Mouse (Mus musculus): ENCODE measurements around the gene Dcakd.
"Not testable (repeated sequence)": the region's sequence is repeated elsewhere in the genome, so short reads cannot be mapped to it uniquely, and the experiment has no call there.

Gene Dcakd

DNA sequence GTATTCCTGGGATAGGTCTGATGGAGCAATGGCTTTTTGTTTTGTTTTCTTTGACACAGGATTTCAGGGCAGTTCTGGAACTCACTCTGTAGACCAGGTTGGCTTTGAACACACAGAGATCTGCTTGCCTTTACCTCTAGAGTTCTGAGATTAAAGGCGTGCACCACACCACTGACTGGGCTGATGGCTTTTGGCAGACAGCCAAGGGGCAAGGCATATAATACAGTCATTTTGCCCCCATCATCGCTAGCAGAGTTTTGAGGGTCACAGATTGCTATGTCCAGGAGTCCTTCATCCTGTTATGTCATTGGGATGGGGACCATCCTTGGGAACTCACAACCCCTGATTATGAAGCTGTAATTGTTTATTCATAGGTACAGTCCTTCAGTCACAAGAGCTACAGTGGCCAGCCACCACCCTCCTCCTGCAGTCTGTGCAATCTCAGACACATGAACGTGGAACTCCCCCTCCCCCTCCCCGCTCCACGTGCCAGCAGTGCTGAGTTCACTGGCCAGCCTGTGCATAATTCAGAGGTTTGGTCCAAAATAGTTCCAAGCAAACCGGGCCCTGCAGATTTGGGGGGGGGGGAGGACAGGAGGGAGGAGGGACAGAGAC lies 50.0 kb downstream of the Dcakd start:
- DNase-seq (ENCODE audit: low spot score): no peak

DNA sequence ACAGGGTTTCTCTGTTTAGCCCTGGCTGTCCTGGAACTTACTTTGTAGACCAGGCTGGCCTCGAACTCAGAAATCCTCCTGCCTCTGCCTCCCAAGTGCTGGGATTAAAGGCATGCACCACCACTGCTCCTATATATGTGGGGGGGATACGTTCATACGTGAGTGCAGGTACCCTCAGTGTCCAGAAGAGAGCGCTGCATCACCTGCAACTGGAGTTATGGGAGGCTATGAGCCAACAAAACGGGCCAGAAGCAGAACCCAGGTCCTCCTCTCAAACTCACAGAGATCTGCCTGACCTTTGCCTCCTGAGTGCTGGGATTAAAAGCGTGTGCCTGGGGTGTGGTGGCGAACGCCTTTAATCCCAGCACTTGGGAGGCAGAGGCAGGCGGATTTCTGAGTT lies 52.2 kb downstream of the Dcakd start:
- not testable (repeated sequence) for DNase-seq (ENCODE audit: low spot score)

DNA sequence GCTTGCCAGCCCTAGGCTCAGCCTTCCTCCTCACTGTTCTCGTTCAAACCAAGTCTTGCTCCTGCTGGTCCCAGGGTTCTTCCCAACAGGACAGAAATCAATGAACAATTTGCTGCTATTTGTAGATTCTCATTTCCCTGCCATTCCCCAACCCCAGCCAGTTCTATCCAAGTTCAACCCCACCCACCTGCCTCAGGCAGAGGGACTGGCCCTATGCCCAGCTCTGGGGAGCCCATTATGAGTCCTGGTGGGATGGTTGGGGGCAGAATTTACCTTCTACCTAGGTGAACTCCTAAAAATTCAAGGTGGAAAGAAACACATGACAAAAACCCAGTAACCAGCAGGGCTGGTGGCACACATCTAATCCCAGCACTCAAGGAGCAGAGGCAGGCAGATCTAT lies 55.8 kb downstream of the Dcakd start:
- DNase-seq (ENCODE audit: low spot score): no peak

DNA sequence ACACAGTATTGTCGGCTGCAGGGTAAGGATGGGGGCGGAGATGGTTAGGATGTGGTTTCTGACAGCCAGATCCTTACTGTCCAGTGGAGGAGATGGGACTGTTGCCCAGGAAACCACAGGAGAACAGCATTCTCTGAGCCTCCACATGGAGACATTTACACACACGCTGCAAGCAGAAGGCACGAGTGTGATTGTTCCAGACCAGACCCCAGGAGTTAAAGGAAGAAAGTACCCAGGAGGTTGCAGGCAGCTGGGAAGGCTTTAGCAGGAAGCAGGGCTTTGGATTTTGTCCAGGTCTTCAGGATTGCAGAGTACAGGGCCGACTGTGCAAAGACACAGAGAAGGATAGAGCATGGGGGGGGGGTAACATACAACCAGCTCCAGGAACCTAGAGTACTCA lies 56.5 kb downstream of the Dcakd start:
- no peak for DNase-seq (ENCODE audit: low spot score)

DNA sequence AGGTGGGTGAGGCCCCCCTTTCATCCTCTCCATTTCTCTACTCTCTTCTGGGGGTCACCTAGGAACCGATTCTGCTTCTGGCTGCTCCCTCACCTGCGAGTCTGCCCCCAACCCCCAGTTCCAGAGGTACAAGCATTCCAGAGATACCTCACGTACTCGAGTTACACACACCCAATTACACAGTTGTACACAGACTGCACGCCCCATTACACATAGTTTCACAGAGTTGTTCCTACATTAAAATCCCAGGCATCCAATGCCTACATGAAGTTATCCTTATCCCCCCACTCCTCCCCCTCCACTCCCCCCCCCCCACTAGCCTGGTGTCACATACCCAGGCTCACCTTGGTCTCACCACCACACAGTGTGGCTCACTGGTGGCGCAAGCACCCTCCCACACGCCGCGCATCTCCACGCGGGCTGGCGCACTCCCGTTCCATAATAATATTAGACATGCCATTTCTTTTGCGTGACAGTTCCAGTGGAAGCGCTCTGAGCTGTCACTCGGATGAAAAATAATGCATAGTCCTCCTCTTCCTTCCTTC lies 63.5 kb downstream of the Dcakd start:
- no peak for DNase-seq (ENCODE audit: low spot score)

DNA sequence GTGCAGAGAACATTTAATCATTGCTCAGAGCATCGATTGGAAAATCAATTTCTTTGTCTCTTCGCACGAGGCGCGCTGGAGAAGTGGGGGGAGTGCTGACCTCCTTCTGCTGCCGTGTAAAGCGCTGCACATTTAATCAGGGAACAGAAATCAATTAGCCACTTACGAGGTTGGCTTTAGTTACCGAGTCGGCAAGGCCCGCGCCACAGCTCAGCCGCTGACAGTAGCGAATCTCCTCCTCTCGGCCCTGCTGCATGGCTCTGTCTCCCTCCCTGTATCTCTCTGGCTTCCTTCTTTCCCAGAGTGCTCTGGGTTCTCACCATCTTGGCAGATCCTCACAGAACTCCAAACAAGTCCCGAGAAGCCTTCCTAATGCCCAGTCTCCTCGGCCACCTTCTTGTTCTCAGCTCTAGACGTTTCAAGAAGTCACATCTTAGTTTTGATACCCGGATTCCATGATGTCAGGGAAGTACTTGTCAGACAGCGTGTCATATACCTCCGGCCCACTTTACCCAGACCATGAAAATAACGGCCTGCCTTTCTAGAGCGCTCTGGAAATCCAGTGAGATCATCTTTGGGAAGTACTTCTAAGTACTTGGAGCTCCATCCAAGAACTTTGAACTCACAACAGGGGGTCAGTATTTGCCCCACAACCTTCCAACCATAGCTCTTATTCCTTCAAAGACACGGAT lies 64.1 kb downstream of the Dcakd start:
- no peak for DNase-seq (ENCODE audit: low spot score)

DNA sequence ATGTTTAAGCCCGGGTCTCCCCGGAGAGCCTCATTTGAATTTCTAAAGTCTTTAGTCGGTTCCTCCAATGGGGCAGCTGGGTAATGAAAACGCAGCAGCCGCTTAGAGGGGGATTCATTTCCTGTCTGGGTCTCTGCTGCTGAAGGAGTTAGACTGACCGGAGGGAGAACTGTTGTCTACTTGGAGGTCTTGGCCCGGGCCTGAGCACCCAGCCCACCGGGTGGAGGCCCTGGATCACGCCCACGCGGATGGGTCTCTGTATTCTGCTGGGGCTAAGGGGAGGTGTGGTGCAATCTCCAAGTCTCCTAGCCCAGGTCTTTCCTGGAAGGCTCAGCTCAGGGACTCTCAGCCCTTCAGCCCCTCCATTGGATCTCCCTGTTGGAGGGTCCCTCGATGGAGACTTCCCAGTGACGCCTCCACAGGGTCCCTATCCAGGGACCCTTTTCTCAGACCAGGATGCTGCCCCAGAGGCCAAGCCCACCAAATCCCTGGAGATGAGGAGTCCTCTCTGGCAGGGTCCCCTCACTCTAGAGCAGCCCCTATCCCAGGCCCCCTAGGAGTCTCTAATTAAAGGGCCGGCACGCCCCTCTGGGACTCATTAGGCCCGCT lies 64.8 kb downstream of the Dcakd start:
- DNase-seq (ENCODE audit: low spot score): no peak

DNA sequence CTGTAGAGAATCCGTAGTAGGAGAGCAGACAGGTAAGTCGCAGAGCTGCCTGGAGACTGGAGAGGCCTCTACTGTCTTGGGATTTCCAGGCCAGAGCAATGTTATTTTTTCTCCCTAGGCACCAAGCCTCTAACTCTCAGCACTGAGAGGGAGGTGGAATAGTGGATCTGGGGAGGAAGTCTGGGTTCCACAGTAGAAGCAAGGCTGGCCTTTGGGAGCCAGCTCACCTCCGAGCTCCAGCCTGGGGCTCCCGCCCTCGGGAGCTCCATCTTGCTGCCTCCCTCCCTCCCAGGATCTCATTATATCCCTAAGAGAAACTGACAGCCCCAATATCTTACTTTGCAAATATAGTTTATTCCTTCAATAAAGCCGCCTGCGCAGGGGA lies 65.3 kb downstream of the Dcakd start:
- DNase-seq (ENCODE audit: low spot score): no peak

DNA sequence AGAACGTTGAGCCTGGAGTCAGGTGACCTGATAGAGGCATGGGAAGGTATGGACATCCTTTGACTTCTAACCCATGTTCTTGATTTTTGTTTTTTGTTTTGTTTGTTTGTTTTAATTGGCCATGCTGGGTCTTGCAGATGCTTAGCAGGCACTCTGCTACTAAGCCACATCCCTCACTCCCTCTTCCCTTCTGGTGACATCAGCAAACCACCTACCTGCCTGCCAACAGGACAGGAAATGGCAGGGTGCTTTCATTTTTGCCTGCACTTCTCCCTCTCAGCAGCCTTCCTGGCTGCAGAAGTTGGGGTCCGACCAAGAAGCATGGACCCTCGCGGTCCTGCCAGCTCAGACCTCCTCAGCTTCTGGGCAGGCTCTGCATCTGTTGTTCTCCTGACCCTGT lies 67.1 kb downstream of the Dcakd start:
- no peak for DNase-seq (ENCODE audit: low spot score)

DNA sequence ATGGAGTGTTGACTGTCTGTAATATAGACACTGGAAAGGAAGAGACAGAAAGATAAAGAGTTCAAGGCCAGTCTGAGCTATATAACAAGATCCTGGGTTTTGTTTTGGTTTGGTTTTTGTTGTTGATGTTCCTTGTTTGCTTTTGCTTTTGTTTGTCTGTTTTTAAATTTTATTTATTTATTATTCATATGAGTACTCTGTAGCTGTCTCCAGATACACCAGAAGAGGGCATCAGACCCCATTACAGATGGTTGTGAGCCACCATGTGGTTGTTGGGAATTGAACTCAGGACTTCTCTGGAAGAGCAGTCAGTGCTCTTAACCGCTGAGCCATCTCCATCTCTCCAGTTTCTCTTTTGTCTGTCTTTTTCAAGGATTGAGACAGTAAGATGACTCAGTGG lies 69.3 kb downstream of the Dcakd start:
- no peak for DNase-seq (ENCODE audit: low spot score)

DNA sequence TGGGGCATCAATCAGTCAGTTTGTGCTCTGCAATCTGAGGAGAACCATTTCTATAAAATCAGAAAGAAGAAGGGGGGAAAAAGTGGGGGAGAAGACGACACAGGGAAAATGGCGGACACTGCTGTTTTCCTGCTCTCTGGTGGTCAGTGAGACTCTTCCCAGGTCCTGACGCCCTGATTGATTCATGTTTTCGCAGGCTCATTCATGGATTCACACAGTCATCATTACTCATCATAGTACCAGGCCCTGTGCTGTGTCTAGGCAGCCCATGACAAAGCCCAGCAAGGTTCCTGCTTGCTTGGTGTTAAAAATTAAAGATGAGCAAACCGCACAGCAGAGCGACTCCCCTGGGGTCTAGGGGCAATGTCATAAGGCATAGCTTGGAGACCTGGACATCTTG lies 69.7 kb downstream of the Dcakd start:
- no peak for DNase-seq (ENCODE audit: low spot score)

DNA sequence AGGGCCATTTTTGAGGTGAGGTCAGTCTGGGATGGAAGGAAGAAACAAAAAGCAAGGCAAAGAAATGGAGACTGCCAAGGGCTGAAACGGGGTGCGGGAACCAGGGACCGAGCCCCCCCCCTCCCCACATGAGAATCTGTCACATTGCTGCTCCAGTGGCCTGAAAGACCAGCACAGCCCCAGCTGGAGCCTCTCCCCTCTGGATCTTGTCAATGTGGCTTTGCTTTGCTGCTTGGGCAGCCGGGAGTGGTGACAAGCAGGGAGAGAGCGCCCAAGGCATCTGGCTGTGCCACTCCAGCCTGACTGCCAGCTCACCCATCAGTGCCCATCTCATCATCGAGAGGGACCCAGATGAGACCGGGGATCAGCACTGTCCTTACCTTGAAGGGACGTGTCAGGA lies 70.4 kb downstream of the Dcakd start:
- DNase-seq (ENCODE audit: low spot score): no peak

DNA sequence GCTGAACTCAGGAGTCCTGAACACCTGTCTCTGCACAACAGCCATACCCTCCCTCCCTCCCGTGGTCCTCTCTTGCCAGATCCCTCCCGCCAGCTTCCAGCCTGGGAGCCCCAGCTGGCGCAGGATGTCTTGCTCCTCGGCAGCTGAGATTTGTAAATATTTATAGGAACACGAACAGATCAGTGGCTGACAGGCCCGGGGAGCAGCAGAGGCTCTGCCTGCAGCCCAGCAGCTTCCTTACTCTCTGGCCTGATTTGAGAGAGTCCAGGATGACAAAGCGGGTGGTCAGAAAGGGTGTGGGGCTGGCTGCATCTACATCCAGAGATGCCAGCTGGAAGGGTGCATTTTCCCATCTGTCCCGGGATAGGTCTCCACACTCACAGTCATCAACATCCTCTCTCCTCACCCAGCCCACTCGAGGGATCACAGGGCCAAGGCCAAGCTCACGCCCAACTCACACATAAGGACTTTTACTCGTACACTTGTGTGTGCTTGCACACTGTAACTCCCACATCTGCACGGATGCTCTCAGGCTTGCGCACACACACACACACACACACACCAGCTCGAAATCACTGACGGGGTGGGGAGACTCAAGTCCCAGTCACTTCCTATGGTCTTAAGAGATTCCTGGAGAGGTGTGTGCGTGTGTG lies 71.0 kb downstream of the Dcakd start:
- peak; percentile 43 for DNase-seq (ENCODE audit: low spot score)

DNA sequence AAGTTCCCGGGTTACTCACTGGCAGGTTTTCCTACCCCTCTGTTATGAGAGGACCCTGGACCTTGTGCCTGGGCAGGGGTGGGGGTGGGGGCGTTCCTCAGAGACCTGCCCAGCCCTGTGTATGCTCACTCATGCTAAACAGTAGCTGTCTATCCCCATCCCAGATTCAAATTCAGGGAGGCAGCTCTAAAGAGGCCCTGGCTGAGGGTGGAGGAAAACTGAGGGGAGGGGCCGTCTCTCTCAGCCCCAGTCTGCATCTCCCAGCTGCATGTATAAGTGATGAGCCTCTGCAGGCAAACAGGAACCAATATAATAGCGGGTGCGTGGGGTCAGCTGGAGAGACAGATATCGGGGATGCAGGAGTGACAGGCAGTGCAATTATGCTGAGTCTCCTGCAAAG lies 75.2 kb downstream of the Dcakd start:
- no peak for DNase-seq (ENCODE audit: low spot score)

DNA sequence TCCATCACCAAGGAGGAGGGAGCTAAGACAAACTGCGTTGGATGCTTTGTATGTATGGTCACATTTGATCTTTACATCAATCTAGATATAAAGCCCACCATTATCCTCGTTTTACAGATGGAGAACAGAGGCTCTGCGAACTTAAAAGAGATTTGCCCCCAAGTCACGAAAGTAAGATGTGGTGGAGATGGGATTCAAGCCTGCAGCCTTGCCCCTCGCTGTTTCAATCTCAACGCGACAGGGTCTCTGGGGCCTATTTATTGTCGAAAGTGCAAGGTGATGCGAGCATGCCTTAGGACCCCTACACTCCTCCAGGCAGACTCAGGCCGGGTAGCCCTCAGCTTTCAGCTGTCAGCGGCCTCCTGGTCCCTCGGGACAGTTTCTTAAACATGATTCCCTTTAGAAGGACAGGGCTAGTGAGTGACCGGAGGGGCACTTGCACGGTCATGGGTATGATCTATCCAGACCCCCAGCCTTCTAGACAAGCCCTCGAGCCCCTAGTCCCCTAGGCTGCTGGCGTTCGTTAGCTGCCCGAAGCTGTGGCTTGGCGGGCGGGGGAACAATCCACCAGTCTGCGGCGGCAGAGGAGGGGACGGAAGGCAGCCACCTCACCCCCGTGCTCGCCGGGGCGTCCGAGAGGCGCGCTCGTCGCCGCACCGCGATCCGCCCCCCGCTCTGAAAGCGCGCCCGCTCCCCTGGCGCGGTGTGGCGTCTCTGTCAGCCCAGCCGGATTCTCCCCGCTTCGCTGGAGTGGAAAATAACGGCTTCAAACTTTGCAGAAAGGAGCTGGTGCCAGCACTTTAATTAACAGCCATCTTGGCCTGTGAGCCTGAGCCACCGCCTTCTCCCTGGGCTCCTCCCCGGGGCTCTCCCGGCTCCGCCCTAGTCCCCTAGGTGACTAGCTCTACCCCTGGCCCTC lies 79.8 kb downstream of the Dcakd start:
- DNase-seq (ENCODE audit: low spot score): peak; percentile 14

DNA sequence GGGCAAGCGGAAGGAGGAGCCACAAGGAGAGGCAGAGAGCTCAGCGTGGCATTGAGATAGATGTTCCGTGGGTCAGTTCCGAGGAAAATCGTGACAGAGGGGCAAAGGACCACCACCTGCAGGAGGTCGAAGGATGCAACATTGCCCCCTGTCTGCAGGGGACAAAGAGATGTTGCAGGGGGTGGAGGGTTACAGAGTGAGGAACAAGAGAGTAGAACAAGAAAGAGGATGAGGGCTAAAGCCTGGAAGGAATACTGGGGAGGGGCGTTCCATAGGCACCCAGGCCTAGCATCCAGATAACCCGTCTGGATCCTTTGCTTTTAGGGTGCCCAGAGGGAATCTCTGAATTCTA lies 81.2 kb downstream of the Dcakd start:
- DNase-seq (ENCODE audit: low spot score): no peak

DNA sequence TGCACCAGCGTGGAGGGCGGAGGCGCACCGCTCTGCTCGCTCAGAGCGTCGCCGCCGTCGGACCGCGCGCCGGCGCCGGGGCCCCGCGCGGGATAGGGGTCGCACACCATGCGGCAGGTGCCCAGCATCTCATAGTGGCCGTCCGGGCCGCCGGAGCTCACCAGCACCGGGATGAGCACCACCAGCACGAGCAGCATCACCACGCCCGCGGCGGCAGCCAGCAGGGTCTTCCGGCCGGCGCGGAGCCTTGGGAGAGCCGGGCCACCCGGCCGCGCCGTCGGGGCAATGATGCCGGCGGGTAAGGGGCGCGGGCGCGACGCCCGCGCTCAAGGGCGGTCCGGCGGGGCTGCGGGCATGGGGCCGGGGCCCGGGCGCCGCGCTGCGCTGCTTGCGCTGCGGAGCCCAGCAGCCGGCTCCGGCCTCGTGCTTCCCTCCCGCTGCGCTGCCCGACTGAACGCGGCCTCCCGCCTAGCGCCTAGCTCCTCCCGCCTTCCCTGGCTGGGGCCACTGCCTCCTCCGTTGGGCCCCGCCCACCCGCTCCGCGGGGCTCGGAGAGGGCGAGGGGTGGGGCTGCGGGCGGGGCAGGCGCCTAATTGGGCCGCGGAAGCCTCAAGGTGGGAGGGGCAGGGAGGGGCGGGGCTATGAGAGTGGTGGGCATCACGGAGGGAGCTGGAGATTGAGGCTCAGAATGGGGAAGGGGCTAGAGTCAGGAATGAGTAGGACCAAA lies 81.7 kb downstream of the Dcakd start, which contains the start of gene C1ql1:
TSS of gene C1ql1 (minus strand) at position 424 of the 727 bp plus-strand sequence.
- DNase-seq (ENCODE audit: low spot score): peak; percentile 89

DNA sequence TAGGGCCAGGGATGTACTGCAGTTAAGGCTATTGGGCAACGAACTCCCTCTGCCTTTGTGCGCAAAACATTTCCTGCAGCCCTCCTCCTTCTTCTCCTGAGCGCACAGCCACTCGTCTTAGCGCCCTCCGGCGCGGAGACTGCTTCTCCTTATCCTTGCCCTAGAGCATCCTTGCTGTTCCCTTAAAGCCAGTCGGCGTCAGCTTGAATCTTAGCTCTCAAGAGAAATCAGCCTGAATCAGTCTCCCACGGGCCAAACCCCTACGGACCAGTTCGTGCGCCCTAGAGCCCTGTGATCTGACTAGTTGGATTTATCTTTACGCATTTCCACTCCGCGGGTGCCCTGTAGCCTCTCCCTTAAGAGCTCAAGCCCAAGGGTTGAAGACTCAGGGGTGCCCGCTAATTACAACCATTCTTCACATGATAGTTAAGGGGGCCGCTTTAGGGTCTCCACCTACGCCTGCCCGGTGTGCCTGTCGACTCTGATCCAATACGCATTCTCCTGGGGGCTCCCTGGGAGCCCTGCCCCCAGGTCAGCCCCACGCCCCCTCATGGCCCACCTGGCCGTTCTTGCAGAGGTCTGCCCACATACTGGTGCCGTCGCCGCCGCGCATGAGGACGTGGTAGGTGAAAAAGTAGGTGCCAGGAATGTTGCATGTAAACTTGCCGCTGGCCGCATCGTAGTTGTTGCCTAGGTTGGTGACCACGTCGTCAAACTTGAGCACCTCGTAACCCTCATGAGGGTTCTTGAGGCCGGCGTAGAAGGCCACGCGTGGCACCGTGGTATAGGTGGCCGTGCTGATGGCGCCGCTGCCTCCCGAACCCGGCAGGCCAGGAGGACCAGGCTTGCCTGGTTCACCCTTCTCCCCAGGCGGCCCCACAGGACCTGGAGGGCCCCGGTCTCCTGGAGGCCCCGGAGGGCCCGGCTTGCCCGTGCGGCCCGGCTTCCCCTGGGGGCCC lies 82.5 kb downstream of the Dcakd start:
- no peak for DNase-seq (ENCODE audit: low spot score)

All from urinary bladder, postnatal 14 days (tissue).